ENCODE assay signal across 8 mouse cellular contexts in genomic region chr10:19711551-19712171, GRCm38 (mm10). TPM values are rescaled to one million over a fixed set of nuclear protein-coding genes. Genes with fewer than 3 reads are reported as not detected.
DNase-seq lines count a peak whose midpoint lies in the region; ATAC-seq lines count a peak whose summit lies in the region.

No protein-coding gene starts in this region.

- peaks cover 53% of the 10 kb centered on the region for H3K4me1 ChIP-seq in megakaryocyte, embryonic 14.5 days
- H3K4me1 ChIP-seq in neural tube, embryonic 14.5 days (ENCODE audit: control insufficient read depth, insufficient read depth, low read length), result 0 out of 2 replicates have a peak, but pooled peaks cover 4% of the 10 kb centered on the region

- no peaks in the 10 kb centered on the region for H3K9me3 ChIP-seq in megakaryocyte, embryonic 14.5 days
- H3K9me3 ChIP-seq in neural tube, embryonic 14.5 days (ENCODE audit: control insufficient read depth, low read length), result no peaks in the 10 kb centered on the region

- H3K4me2 ChIP-seq in neural tube, embryonic 14.5 days (ENCODE audit: low read depth, low read length), result peak overlapping the region; percentile 86; the same call in 1 of the 2 replicates

- no peak for ATAC-seq in megakaryocyte, adult 5-6 weeks (ENCODE audit: poor library complexity, severe bottlenecking)
- ATAC-seq in neural tube, embryonic 14.5 days (ENCODE audit: low read depth), result no peak

- WGBS in neural tube, embryonic 14.5 days, result 43% methylated on average over 7 of the region's 7 CpGs

- peak overlapping the region; percentile 53 for H3K4me3 ChIP-seq in megakaryocyte, embryonic 14.5 days (replicated peaks)
- no peak overlapping the region for H3K4me3 ChIP-seq in neural tube, embryonic 14.5 days (ENCODE audit: low read depth, low read length)

- peak; percentile 38 for DNase-seq in embryo, embryonic 11 days
- DNase-seq in embryo, embryonic 10 days (ENCODE audit: low spot score), result no peak
- peak; percentile 33 for DNase-seq in heart, postnatal 4 days
- DNase-seq in frontal cortex, postnatal 36 days (ENCODE audit: low spot score in 2 of 2), result no peak
- no peak for DNase-seq in urinary bladder, postnatal 25 days (ENCODE audit: low spot score)

- no peak overlapping the region for H3K27ac ChIP-seq in neural tube, embryonic 14.5 days (ENCODE audit: low read depth, low read length)

- H3K27me3 ChIP-seq in megakaryocyte, embryonic 14.5 days (replicated peaks), result peaks cover 2% of the 10 kb centered on the region
- no peaks in the 10 kb centered on the region; the same call in 1 of the 2 replicates for H3K27me3 ChIP-seq in neural tube, embryonic 14.5 days (ENCODE audit: control insufficient read depth, insufficient read depth, low read length)

- no peak overlapping the region for H3K9ac ChIP-seq in neural tube, embryonic 14.5 days (replicated peaks; ENCODE audit: low read depth, low read length)

- no peaks in the 10 kb centered on the region for H3K36me3 ChIP-seq in megakaryocyte, embryonic 14.5 days (replicated peaks; ENCODE audit: low read length)
- no peaks in the 10 kb centered on the region for H3K36me3 ChIP-seq in neural tube, embryonic 14.5 days (ENCODE audit: control insufficient read depth, insufficient read depth, low read length)

RNA-seq across cellular contexts. Expression of gene Il20ra, which starts 0.7 kb away (rescaled TPM):
- polyA plus RNA-seq in megakaryocyte, embryonic 14.5 days (2012; ENCODE audit: insufficient read depth, low replicate concordance), result 0.19 TPM in 1 of 2 replicates, not detected in the other
- total RNA-seq in megakaryocyte, adult 5-6 weeks (2015), result 0.39 TPM in 1 of 2 replicates, not detected in the other
- 0.73 TPM in 1 of 2 replicates, not detected in the other for total RNA-seq in megakaryocyte, adult 5-6 weeks (2017)
- not detected for total RNA-seq in heart, postnatal 4 days (2021)
- polyA plus RNA-seq in neural tube, embryonic 14.5 days (2014; fragmentation: Nextera tagmentation; extraction: Ambion mirVana), result 0.85 and 2.2 TPM in 2 replicates

Comparison
In these comparisons a context has a peak if more than half of its experiments do, and no peak if none do; other contexts are left out.
1. DNase-seq: peak in embryo, embryonic 11 days (single experiment) and heart, postnatal 4 days (single experiment); none in embryo, embryonic 10 days (single experiment), frontal cortex, postnatal 36 days (0 of 2) and urinary bladder, postnatal 25 days (single experiment).